Mouse (Mus musculus): Measurements from ENCODE around the gene Bdkrb1.

GRCm38 (mm10) chr12:105572622-105573021 lies 30.3 kb upstream of the Bdkrb1 start:
- TF ChIP-seq CTCF (IDR thresholded peaks at IDR 0.05) (no peak), EP300 (IDR thresholded peaks at IDR 0.05) (no peak)

Measured in lung, postnatal 0 days (tissue).